Mouse (Mus musculus) CH12.LX (cell line): ENCODE results near the gene Hes5.

ENCODE experiments used
- BHLHE40 ChIP-seq: IDR thresholded peaks from 2 replicates; pipeline ENCODE4 v1.6.1; 2011; ENCODE audit warnings: mild to moderate bottlenecking, low read depth, low read length, improper control_type of control experiment
- CTCF ChIP-seq, 2 experiments: IDR thresholded peaks in 1 of 2; conservative IDR thresholded peaks in 1 of 2; 2 replicates each; pipeline ENCODE4 v1.5.1; 2011 to 2012; ENCODE audit warnings: low read depth in 2 of 2, low read length in 2 of 2, improper control_type of control experiment in 1 of 2, inconsistent platforms in 1 of 2, mild to moderate bottlenecking in 1 of 2, moderate library complexity in 1 of 2
- GABPA ChIP-seq: IDR thresholded peaks from 2 replicates; pipeline ENCODE4 v1.6.1; 2012; ENCODE audit warnings: low read depth, low read length, improper control_type of control experiment, inconsistent platforms; ENCODE audit not compliant: insufficient replicate concordance
- MXI1 ChIP-seq: IDR thresholded peaks from 2 replicates; pipeline ENCODE4 v1.6.1; 2011; ENCODE audit warnings: mild to moderate bottlenecking, low read depth, low read length, improper control_type of control experiment
- POLR2A ChIP-seq: IDR thresholded peaks from 2 replicates; pipeline ENCODE4 v1.6.1; 2011; ENCODE audit warnings: low read depth, mild to moderate bottlenecking, improper control_type of control experiment, low read length
- RCOR1 ChIP-seq: conservative IDR thresholded peaks from 2 replicates; pipeline ENCODE4 v1.6.1; 2012; ENCODE audit warnings: low read depth, mild to moderate bottlenecking, inconsistent platforms, low read length, improper control_type of control experiment

- TF ChIP-seq BHLHE40 = no peak
- TF ChIP-seq RCOR1 = no peak
- TF ChIP-seq CTCF (conservative IDR thresholded peaks at IDR 0.05 in 1 of 2, IDR thresholded peaks at IDR 0.05 in 1 of 2; ENCODE audit: low read depth in 2 of 2, low read length in 2 of 2) = no peak
- TF ChIP-seq POLR2A = no peak
- no peak for TF ChIP-seq MXI1
- no peak for TF ChIP-seq GABPA
Measured at GRCm38 (mm10) chr4:155010870-155011269, 50.1 kb downstream of the Hes5 start.
